Mouse (Mus musculus): ENCODE measurements around the gene Foxp1.

The Foxp1 gene

GRCm38 (mm10) chr6:99202781-99203180 is 319.7 kb downstream of the Foxp1 start:
- no peak for DNase-seq

- no peak for DNase-seq
Observed at GRCm38 (mm10) chr6:99201271-99201705, 321.2 kb downstream of the Foxp1 start.

GRCm38 (mm10) chr6:99200656-99201055 is 321.9 kb downstream of the Foxp1 start:
- DNase-seq: no peak

- DNase-seq: no peak
Observed at GRCm38 (mm10) chr6:99199277-99199676, 323.2 kb downstream of the Foxp1 start.

GRCm38 (mm10) chr6:99193697-99194096 is 328.8 kb downstream of the Foxp1 start:
- no peak for DNase-seq

- no peak for DNase-seq
Observed at GRCm38 (mm10) chr6:99191636-99192137, 330.8 kb downstream of the Foxp1 start.

GRCm38 (mm10) chr6:99191041-99191635 is 331.4 kb downstream of the Foxp1 start:
- no peak for DNase-seq

- DNase-seq: no peak
Observed at GRCm38 (mm10) chr6:99189967-99190366, 332.6 kb downstream of the Foxp1 start.

- DNase-seq: no peak
Observed at GRCm38 (mm10) chr6:99188366-99189216, 333.9 kb downstream of the Foxp1 start.

GRCm38 (mm10) chr6:99187914-99188313 is 334.6 kb downstream of the Foxp1 start:
- DNase-seq: no peak

GRCm38 (mm10) chr6:99187415-99187814 is 335.1 kb downstream of the Foxp1 start:
- DNase-seq: no peak

GRCm38 (mm10) chr6:99186569-99186968 is 336.0 kb downstream of the Foxp1 start:
- no peak for DNase-seq

GRCm38 (mm10) chr6:99185797-99186196 is 336.7 kb downstream of the Foxp1 start:
- DNase-seq: no peak

GRCm38 (mm10) chr6:99184051-99184450 is 338.5 kb downstream of the Foxp1 start:
- no peak for DNase-seq

- no peak for DNase-seq
Observed at GRCm38 (mm10) chr6:99182777-99183176, 339.7 kb downstream of the Foxp1 start.

GRCm38 (mm10) chr6:99176216-99176615 is 346.3 kb downstream of the Foxp1 start:
- DNase-seq: no peak

- no peak for DNase-seq
Observed at GRCm38 (mm10) chr6:99175377-99175776, 347.1 kb downstream of the Foxp1 start.

- DNase-seq: no peak
Observed at GRCm38 (mm10) chr6:99173902-99174210, 348.7 kb downstream of the Foxp1 start.

GRCm38 (mm10) chr6:99173066-99173901 is 349.2 kb downstream of the Foxp1 start:
- no peak for DNase-seq

- no peak for DNase-seq
Observed at GRCm38 (mm10) chr6:99172589-99172986, 349.9 kb downstream of the Foxp1 start.

GRCm38 (mm10) chr6:99171901-99172588 is 350.5 kb downstream of the Foxp1 start:
- no peak for DNase-seq

- no peak for DNase-seq
Observed at GRCm38 (mm10) chr6:99171281-99171825, 351.2 kb downstream of the Foxp1 start.
